Mouse (Mus musculus) spleen, adult 2 months (tissue): ENCODE measurements around the gene Olfr524.

Experiments used
- CTCF ChIP-seq: fragments of 200-500 bp; IDR thresholded peaks from 2 replicates; pipeline ENCODE4 v1.5.1; 2011; ENCODE audit warnings: mild to moderate bottlenecking, inconsistent platforms; ENCODE audit not compliant: insufficient read depth, insufficient read length, insufficient replicate concordance; ENCODE audit errors: extremely low read depth
- POLR2A ChIP-seq: fragments of 200-500 bp; IDR thresholded peaks from 2 replicates; pipeline ENCODE4 v1.6.1; 2011; ENCODE audit warnings: low read depth, low read length, inconsistent platforms

DNA sequence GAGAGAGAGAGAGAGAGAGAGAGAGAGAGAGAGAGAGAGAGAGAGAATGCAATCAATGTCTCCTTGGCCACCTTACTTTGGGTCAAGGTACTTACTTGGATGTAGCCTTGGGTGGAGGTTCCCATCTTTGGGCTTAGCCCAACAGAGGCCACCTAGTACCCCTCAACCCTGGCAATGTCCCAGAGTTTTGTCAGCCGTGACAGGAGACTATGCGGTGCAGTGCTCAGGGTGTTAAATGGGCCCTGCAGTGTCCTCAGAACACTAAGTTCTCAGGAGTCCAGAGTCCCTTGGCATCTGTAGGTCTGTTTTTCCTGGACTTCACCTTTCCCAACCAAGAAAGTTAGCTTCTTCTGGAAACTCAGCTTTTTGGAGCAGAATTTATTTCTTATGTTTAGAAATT, 26.6 kb downstream of the Olfr524 start:
- TF ChIP-seq CTCF: no peak
- no peak for TF ChIP-seq POLR2A
